Mouse (Mus musculus) T-cell, adult 66 days (primary cell): ENCODE data around the gene Doxl2. TPM values are rescaled to one million over a fixed set of nuclear protein-coding genes. Genes with fewer than 3 reads are reported as not detected.

Source experiments
- total RNA-seq, 2 experiments: library from RNA; stranded (reverse); gene quantifications; 3 replicates in 1 of 2; 4 replicates in 1 of 2; pipeline ENCODE4 v1.2.4; 2023

Doxl2 gene
- total RNA-seq = not detected

GRCm38 (mm10) chr6:48974663-48975062 lies at the start of gene Doxl2:
Gene Doxl2 (plus strand): TSS chr6:48974963.

GRCm38 (mm10) chr6:48929595-48929994 lies 45.2 kb upstream of the Doxl2 start, which contains the start of gene 1600015I10Rik:
Gene 1600015I10Rik (plus strand): TSS chr6:48929895.

GRCm38 (mm10) chr6:48986444-48986990 lies 11.8 kb downstream of the Doxl2 start, which contains the start of gene Svs1:
Gene Svs1 (plus strand): TSS chr6:48986861.

Other genes with a start within 250 kb of the Doxl2 start
- 100 to 1,000 TPM; 142 to 153 TPM for gene Gimap1, start 235.9 kb upstream of the Doxl2 start, total RNA-seq
- 100 to 1,000 TPM; 137 to 160 TPM for gene Gimap5, start 228.8 kb upstream of the Doxl2 start, total RNA-seq
- gene Gimap3, start 204.1 kb upstream of the Doxl2 start, total RNA-seq = 100 to 1,000 TPM; 434 to 577 TPM
- gene Tmem176a, start 134.0 kb upstream of the Doxl2 start, total RNA-seq = 1 to 10 TPM; 3.5 to 8.8 TPM
- gene Tmem176b, start 133.5 kb upstream of the Doxl2 start, total RNA-seq = 10 to 100 TPM in 1 of 2 experiments, 1 to 10 TPM in 1; 8.7 to 10.5 TPM
- not detected for gene Aoc1, start 102.1 kb upstream of the Doxl2 start, total RNA-seq
- not detected for gene 1600015I10Rik, start 45.1 kb upstream of the Doxl2 start, total RNA-seq
- gene Svs1, start 11.9 kb downstream of the Doxl2 start, total RNA-seq = not detected
- 1 to 10 TPM; 1.7 to 1.8 TPM for gene Gpnmb, start 61.6 kb downstream of the Doxl2 start, total RNA-seq
- 10 to 100 TPM; 46.0 to 51.9 TPM for gene Malsu1, start 98.8 kb downstream of the Doxl2 start, total RNA-seq
- gene Igf2bp3, start 240.0 kb downstream of the Doxl2 start, total RNA-seq = under 1 TPM in 1 of 2 experiments, not detected in 1; 0.38 TPM